Mouse (Mus musculus): ENCODE data around the gene Tagln2. TPM values are rescaled to one million over a fixed set of nuclear protein-coding genes. Genes with fewer than 3 reads are reported as not detected.

Gene Tagln2
- polyA plus RNA-seq, 1 experiment from 2014 or later: 72.3 TPM

DNA sequence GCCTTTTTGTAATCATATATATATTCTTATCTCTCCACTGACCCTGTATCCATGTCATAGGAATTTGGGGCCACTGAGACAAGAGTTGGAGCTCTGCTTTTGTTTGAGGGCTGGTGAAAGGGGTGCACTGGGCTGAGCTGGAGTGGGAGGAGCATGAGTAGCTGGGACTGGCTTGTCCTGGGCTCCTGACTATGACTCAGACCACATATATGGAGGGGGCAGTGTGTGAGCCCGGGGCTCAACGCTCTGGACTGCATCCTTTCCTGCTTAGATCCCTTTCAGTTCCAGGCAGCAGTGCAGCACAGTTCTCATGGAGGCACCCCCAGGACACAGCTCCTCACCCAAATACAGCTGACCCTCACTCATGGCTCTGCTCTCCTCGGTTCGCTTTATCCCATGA, 46.2 kb downstream of the Tagln2 start:
- H3K4me2 ChIP-seq: no peak overlapping the region
- no peak overlapping the region for H3K9ac ChIP-seq
- H3K9me3 ChIP-seq: no peaks in the 10 kb centered on the region
- ATAC-seq (ENCODE audit: low FRiP score): no peak
- 86% methylated on average over 4 of the region's 4 CpGs for whole genome bisulfite sequencing
- no peaks in the 10 kb centered on the region for H3K27me3 ChIP-seq
- H3K27ac ChIP-seq: no peak overlapping the region
- H3K4me3 ChIP-seq: no peak overlapping the region
- H3K4me1 ChIP-seq (replicated peaks): peaks cover 22% of the 10 kb centered on the region
- H3K36me3 ChIP-seq: no peaks in the 10 kb centered on the region

DNA sequence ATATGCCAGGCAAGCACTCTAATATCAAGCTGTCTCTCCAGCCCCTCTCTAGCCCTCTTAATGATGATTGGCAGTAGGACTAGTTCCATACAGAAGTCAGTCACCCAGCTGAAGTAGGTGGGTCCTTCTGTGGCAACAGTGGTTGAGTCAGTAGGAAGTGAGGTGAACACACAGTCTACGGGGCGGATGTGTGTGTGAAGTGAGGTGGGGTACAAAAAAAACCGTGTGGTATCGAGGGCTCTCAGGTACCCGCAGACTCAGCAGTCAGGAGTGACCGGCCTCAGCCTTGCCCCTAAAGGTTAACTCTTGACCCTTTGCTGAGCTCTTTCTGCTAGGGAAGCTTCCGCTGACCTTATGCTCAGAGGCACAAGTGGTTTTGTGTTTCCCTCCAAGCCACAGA, 48.7 kb downstream of the Tagln2 start:
- no peak overlapping the region for H3K4me3 ChIP-seq
- ATAC-seq (ENCODE audit: low FRiP score): no peak
- no peak overlapping the region for H3K9ac ChIP-seq
- 0 out of 2 replicates have a peak, but pooled peaks cover 9% of the 10 kb centered on the region for H3K27me3 ChIP-seq
- WGBS: 64% methylated on average over 7 of the region's 7 CpGs
- H3K9me3 ChIP-seq: no peaks in the 10 kb centered on the region
- H3K4me2 ChIP-seq: no peak overlapping the region
- H3K27ac ChIP-seq: no peak overlapping the region
- peaks cover 23% of the 10 kb centered on the region for H3K4me1 ChIP-seq (replicated peaks)
- H3K36me3 ChIP-seq: no peaks in the 10 kb centered on the region

DNA sequence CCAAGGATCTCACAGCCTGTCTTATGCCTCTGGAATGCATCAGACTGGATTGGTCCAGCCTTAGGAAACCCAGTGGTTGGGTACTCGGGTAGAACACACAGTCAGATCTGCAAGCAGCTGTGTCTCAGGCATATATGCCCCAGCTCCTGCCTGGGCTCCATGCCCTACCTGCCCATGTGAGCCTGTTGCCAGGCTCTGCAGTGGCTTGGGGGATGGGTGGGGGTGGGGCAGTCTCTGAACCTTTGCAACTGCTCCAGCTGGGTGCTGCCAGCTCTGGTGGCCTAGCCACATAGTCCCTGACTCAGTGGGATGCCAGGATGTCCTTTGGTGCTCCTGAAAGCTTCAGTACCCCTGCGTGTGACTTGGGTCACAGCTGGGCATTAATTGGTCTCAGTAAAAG, 49.5 kb downstream of the Tagln2 start:
- Histone ChIP-seq H3K27ac (no peak overlapping the region), H3K4me1 (replicated peaks) (peaks cover 23% of the 10 kb centered on the region), H3K9ac (0 out of 2 replicates have a peak overlapping the region, but pooled peaks have one; percentile 62), H3K4me2 (peak overlapping the region; percentile 63), H3K4me3 (no peak overlapping the region), H3K27me3 (0 out of 2 replicates have a peak, but pooled peaks cover 9% of the 10 kb centered on the region), H3K9me3 (no peaks in the 10 kb centered on the region), H3K36me3 (no peaks in the 10 kb centered on the region)
- no peak for ATAC-seq (ENCODE audit: low FRiP score)
- 10% methylated on average over 2 of the region's 2 CpGs for WGBS

DNA sequence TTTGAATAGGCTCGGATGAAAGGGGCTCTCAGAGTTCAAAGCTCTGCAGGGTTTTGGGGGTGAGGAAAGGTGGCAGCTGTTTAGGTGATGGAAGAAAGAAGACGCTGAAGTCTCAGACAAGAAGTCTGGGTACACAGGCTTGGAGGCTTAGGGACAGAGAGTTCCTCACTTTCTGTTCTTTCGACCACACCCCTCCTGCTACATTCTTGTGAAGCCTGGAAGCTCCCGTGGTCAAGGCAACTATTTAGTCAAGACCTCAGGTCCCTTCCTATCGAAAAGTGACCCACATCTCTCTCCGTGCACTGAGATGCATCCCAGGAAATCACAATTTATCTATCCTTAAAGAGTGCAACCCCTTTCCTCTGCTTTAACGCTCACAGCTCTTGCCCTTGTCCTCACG, 49.9 kb downstream of the Tagln2 start:
- H3K4me1 ChIP-seq (replicated peaks): peaks cover 23% of the 10 kb centered on the region
- no peaks in the 10 kb centered on the region for H3K36me3 ChIP-seq
- 0 out of 2 replicates have a peak, but pooled peaks cover 9% of the 10 kb centered on the region for H3K27me3 ChIP-seq
- WGBS: 2% methylated on average over 8 of the region's 8 CpGs
- peak overlapping the region; percentile 63 for H3K4me2 ChIP-seq
- no peak for ATAC-seq (ENCODE audit: low FRiP score)
- no peaks in the 10 kb centered on the region for H3K9me3 ChIP-seq
- peak overlapping the region; percentile 62 for H3K9ac ChIP-seq
- peak overlapping the region; percentile 42 for H3K4me3 ChIP-seq
- H3K27ac ChIP-seq: no peak overlapping the region

DNA sequence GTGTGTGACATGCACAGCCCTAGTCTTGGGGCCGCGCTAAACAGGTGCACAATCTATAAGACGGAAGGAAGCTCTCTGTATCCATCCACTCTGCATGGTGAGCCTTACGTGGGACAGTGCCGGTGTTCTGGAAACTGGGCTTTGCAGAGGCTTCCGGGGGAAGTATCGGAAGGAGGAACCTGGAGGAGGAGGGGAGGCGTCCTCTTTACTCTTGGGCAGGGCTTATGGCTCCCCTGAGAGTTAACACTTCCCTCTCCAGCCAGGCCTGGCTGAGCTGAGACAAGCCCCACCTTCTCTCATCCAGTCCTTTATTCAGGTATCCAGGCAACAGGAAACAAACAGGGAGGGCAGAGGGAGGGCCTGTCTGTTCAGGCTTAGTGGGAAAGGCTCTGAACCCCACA, 50.7 kb downstream of the Tagln2 start:
- peaks cover 23% of the 10 kb centered on the region for H3K4me1 ChIP-seq (replicated peaks)
- WGBS: 2% methylated on average over 8 of the region's 8 CpGs
- peak overlapping the region; percentile 63 for H3K4me2 ChIP-seq
- peak overlapping the region; percentile 62 for H3K9ac ChIP-seq
- ATAC-seq (ENCODE audit: low FRiP score): peak; percentile 88
- H3K27me3 ChIP-seq: 0 out of 2 replicates have a peak, but pooled peaks cover 9% of the 10 kb centered on the region
- peak overlapping the region; percentile 44; the same call in 1 of the 2 replicates for H3K27ac ChIP-seq
- H3K9me3 ChIP-seq: no peaks in the 10 kb centered on the region
- H3K4me3 ChIP-seq: peak overlapping the region; percentile 42
- H3K36me3 ChIP-seq: no peaks in the 10 kb centered on the region

DNA sequence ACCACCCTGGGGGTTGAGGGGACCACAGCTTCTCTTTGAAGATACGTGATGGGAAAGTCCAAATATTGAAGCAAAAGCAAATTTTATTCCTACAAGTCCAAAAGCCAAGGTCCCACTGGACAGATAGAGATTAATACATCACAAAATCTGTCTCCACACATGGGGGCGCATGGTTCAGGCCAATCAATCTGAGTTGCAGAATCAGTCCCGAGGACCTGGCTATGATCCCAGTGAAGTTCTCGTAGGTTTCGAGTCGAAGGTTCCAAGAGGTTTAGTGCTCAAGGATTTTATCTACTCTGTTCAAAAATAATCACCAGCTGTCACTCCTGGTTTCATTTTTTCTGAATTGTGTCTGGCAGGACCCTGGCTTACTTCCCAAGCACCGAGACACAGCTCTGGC, 51.2 kb downstream of the Tagln2 start:
- 0 out of 2 replicates have a peak, but pooled peaks cover 9% of the 10 kb centered on the region for H3K27me3 ChIP-seq
- H3K36me3 ChIP-seq: no peaks in the 10 kb centered on the region
- H3K4me1 ChIP-seq (replicated peaks): peaks cover 22% of the 10 kb centered on the region
- 0 out of 2 replicates have a peak overlapping the region, but pooled peaks have one; percentile 62 for H3K9ac ChIP-seq
- peak overlapping the region; percentile 63 for H3K4me2 ChIP-seq
- no peaks in the 10 kb centered on the region for H3K9me3 ChIP-seq
- H3K4me3 ChIP-seq: peak overlapping the region; percentile 42
- peak; percentile 6; the same call in 1 of the 2 replicates for ATAC-seq (ENCODE audit: low FRiP score)
- 48% methylated on average over 7 of the region's 7 CpGs for WGBS
- H3K27ac ChIP-seq: no peak overlapping the region

DNA sequence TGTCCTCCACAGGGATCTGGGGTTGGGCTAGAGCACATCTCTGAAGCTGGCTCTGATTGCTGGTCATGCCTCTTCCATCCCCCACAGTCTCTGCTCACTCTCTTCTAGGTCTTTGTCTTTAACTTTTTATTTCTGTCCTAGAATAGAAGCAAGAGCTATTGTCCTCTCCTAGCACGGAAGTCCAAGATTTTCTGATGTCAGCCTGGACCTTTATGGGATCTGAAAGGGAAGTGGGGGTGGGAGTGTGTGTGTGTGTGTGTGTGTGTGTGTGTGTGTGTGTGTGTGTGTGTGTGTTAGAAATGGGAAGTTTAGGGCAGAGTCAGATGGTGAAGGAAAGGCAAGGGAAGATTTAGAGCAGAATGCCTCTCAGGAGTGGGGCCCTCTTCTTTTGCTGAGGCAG, 52.8 kb downstream of the Tagln2 start:
- Histone ChIP-seq H3K9me3 (no peaks in the 10 kb centered on the region), H3K9ac (no peak overlapping the region), H3K4me1 (replicated peaks) (peaks cover 22% of the 10 kb centered on the region), H3K27me3 (0 out of 2 replicates have a peak, but pooled peaks cover 16% of the 10 kb centered on the region), H3K4me3 (no peak overlapping the region), H3K4me2 (no peak overlapping the region), H3K27ac (no peak overlapping the region), H3K36me3 (no peaks in the 10 kb centered on the region)
- no peak for ATAC-seq (ENCODE audit: low FRiP score)
- 42% methylated on average over 1 of the region's 1 CpGs for WGBS

DNA sequence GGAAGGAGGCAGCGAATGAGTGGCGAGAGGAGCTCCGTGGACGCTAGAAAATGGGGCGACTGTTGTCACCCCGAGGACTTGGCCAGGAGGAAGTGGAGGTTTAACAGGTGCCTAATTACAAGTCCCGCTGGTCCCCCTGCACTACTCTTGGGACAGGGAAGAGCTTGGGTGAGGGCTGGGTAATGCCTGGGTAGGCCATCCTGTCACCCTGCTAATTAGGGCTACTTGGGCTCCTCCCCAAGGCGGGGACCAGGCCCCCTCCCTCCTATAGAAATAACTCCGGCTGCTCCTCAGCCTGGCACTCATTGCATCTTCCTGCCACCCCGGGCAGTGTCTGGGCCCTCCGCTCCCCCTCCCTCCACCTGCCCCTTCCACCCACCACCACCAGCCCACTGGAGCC, 55.8 kb downstream of the Tagln2 start, which contains the start of gene Vsig8:
TSS of gene Vsig8 (plus strand) at position 301 of the 400 bp plus-strand sequence.
- H3K9ac ChIP-seq: no peak within 1 kb of the TSS
- H3K4me2 ChIP-seq: no peak within 1 kb of the TSS
- no peak within 1 kb of the TSS for H3K27ac ChIP-seq
- no peak within 1 kb of the TSS for H3K4me3 ChIP-seq
- peaks cover 6% of the 10 kb centered on the region for H3K4me1 ChIP-seq (replicated peaks)
- no peaks in the 10 kb centered on the region for H3K9me3 ChIP-seq
- H3K27me3 ChIP-seq: peaks cover 35% of the 10 kb centered on the region
- 81% methylated on average over 11 of the region's 11 CpGs for WGBS
- no peak for ATAC-seq (ENCODE audit: low FRiP score)
- H3K36me3 ChIP-seq: no peaks in the 10 kb centered on the region

Other genes with a start within 250 kb of the Tagln2 start
- 0.06 TPM in 1 of 2 replicates, not detected in the other for gene Atp1a4, start 241.6 kb upstream of the Tagln2 start, polyA plus RNA-seq (2015; fragmentation: Nextera tagmentation; extraction: Ambion mirVana)
- gene Igsf8, start 238.4 kb upstream of the Tagln2 start, polyA plus RNA-seq (2015; fragmentation: Nextera tagmentation; extraction: Ambion mirVana): 104 and 112 TPM in 2 replicates
- gene Atp1a2, start 202.0 kb upstream of the Tagln2 start, polyA plus RNA-seq (2015; fragmentation: Nextera tagmentation; extraction: Ambion mirVana): 41.5 and 42.3 TPM in 2 replicates
- gene Kcnj9, start 170.7 kb upstream of the Tagln2 start, polyA plus RNA-seq (2015; fragmentation: Nextera tagmentation; extraction: Ambion mirVana): 2.2 and 2.5 TPM in 2 replicates
- 1.6 and 1.7 TPM in 2 replicates for gene Kcnj10, start 158.8 kb upstream of the Tagln2 start, polyA plus RNA-seq (2015; fragmentation: Nextera tagmentation; extraction: Ambion mirVana)
- 4.7 and 4.9 TPM in 2 replicates for gene Pigm, start 123.5 kb upstream of the Tagln2 start, polyA plus RNA-seq (2015; fragmentation: Nextera tagmentation; extraction: Ambion mirVana)
- 0.34 TPM in 1 of 2 replicates, not detected in the other for gene Slamf9, start 24.7 kb upstream of the Tagln2 start, polyA plus RNA-seq (2015; fragmentation: Nextera tagmentation; extraction: Ambion mirVana)
- gene Igsf9, start 18.3 kb upstream of the Tagln2 start, polyA plus RNA-seq (2015; fragmentation: Nextera tagmentation; extraction: Ambion mirVana): 57.4 and 62.6 TPM in 2 replicates
- gene Cfap45, start 20.8 kb downstream of the Tagln2 start, polyA plus RNA-seq (2015; fragmentation: Nextera tagmentation; extraction: Ambion mirVana): 3.7 and 5.2 TPM in 2 replicates
- gene Vsig8, start 55.9 kb downstream of the Tagln2 start, polyA plus RNA-seq (2015; fragmentation: Nextera tagmentation; extraction: Ambion mirVana): 0.17 and 0.18 TPM in 2 replicates
- gene Slamf8, start 90.5 kb downstream of the Tagln2 start, polyA plus RNA-seq (2015; fragmentation: Nextera tagmentation; extraction: Ambion mirVana): not detected in 2 replicates
- gene Fcrl6, start 102.5 kb downstream of the Tagln2 start, polyA plus RNA-seq (2015; fragmentation: Nextera tagmentation; extraction: Ambion mirVana): not detected in 2 replicates
- 8.9 and 11.0 TPM in 2 replicates for gene Dusp23, start 132.9 kb downstream of the Tagln2 start, polyA plus RNA-seq (2015; fragmentation: Nextera tagmentation; extraction: Ambion mirVana)
- gene Crp, start 198.0 kb downstream of the Tagln2 start, polyA plus RNA-seq (2015; fragmentation: Nextera tagmentation; extraction: Ambion mirVana): 0.09 and 0.18 TPM in 2 replicates